Mouse (Mus musculus): ENCODE measurements around the gene Npsr1. TPM values are rescaled to one million over a fixed set of nuclear protein-coding genes. Genes with fewer than 3 reads are reported as not detected.

Npsr1 gene
- not detected for total RNA-seq (2021)
- long read RNA-seq, experiment 1: 0 reads
- long read RNA-seq, experiment 2, partial matches to known transcripts: 0 of 3 reads
- long read RNA-seq, experiment 2, other reads (novel, unspliced or antisense): 3 of 3 reads

- no peak for DNase-seq
- intact Hi-C loops (cut with DNase I): no loop called here
Observed at GRCm38 (mm10) chr9:24097696-24098095, at the start of gene Npsr1. Npsr1 (plus strand) TSS chr9:24097996.

GRCm38 (mm10) chr9:24051538-24051937 lies 46.3 kb upstream of the Npsr1 start:
- no peak for DNase-seq
- intact Hi-C loops (cut with DNase I): no loop called here

GRCm38 (mm10) chr9:24063251-24063650 lies 34.5 kb upstream of the Npsr1 start:
- DNase-seq: no peak

GRCm38 (mm10) chr9:24071664-24072063 lies 26.1 kb upstream of the Npsr1 start:
- intact Hi-C loops (cut with DNase I): no loop called here
- no peak for DNase-seq

More at GRCm38 (mm10) chr9:24063251-24063650, 34.5 kb upstream of the Npsr1 start:
- intact Hi-C loops (cut with DNase I): no loop called here

DNA sequence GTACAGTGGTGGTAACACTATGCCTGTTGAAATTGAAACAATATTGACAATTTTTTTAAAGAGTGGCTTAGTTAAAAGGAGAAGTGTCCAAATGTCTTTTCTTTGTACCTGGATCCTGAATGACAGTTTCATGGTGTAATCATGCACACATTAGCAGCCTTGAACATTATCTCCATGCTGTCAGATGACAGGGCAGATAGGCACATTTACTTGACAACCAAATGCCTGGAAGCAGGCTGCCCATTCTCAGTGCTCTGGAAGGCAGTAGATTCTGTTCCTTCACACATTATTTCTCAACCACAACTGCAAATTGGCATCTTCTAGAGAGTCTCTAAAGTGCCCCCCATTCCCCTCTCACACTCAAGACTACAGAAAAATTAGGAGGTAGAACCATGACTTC lies 20.2 kb upstream of the Npsr1 start:
- DNase-seq: no peak
- intact Hi-C loops (cut with DNase I): no loop called here

GRCm38 (mm10) chr9:24091875-24092274 lies 5.9 kb upstream of the Npsr1 start:
- intact Hi-C loops (cut with DNase I): no loop called here

GRCm38 (mm10) chr9:24098526-24098925 lies 730 bp downstream of the Npsr1 start:
- intact Hi-C loops (cut with DNase I): no loop called here
- DNase-seq: no peak

More at GRCm38 (mm10) chr9:24091875-24092274, 5.9 kb upstream of the Npsr1 start:
- no peak for DNase-seq

GRCm38 (mm10) chr9:24099631-24100030 lies 1.8 kb downstream of the Npsr1 start:
- no peak for DNase-seq
- intact Hi-C loops (cut with DNase I): no loop called here

- intact Hi-C loops (cut with DNase I): loop anchor here (1.0 kb wide), 1 partner anchor 398 kb away; no protein-coding TSS in a partner anchor
- DNase-seq: no peak
Observed at GRCm38 (mm10) chr9:24119423-24119822, 21.6 kb downstream of the Npsr1 start.

GRCm38 (mm10) chr9:24133142-24133541 lies 35.3 kb downstream of the Npsr1 start:
- intact Hi-C loops (cut with DNase I): no loop called here

GRCm38 (mm10) chr9:24136354-24136753 lies 38.6 kb downstream of the Npsr1 start:
- DNase-seq: no peak
- intact Hi-C loops (cut with DNase I): no loop called here

More at GRCm38 (mm10) chr9:24133142-24133541, 35.3 kb downstream of the Npsr1 start:
- DNase-seq: no peak

- intact Hi-C loops (cut with DNase I): no loop called here
Observed at GRCm38 (mm10) chr9:24144341-24144740, 46.5 kb downstream of the Npsr1 start.

GRCm38 (mm10) chr9:24157208-24157607 lies 59.4 kb downstream of the Npsr1 start:
- intact Hi-C loops (cut with DNase I): no loop called here
- no peak for DNase-seq

More at GRCm38 (mm10) chr9:24144341-24144740, 46.5 kb downstream of the Npsr1 start:
- DNase-seq: no peak

GRCm38 (mm10) chr9:24160409-24160808 lies 62.6 kb downstream of the Npsr1 start:
- DNase-seq: no peak
- intact Hi-C loops (cut with DNase I): no loop called here

DNA sequence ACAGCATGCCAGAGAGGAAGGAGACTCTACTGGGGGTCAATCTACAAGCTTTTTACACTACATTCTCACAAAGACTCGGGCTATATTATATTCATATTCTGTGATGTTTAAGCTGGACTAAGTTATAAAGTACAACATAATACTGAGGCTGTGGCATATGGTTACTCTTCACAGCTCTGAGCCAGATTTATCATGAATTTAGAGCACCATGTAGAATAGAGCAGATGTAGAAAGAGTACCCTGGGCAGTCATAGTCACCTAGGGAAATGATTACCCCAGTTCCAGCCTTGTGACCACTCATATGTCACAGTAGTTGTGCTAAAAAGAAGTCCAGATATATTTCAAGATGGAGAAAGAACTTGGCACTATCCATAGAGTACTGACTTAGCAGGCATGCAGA lies 70.7 kb downstream of the Npsr1 start:
- DNase-seq: no peak
- intact Hi-C loops (cut with DNase I): no loop called here

DNA sequence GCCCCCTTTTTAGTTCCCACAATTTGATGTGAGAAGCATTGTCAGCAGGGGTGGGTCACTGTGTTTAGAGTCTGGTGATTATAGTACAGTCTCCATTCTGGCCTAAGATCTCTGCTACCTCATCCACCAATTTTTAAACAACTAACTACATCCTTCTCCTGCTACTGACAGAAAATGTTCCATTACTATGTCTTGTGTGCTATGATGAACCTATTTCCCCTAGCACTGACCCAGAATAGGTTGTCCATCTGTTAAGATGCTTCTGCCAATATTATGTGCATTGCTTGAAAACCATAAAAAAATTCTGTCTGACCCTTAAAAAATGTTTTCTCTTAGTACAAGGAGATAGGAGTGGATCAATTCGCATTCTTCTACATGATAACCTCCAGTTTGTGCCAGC lies 72.9 kb downstream of the Npsr1 start:
- DNase-seq: no peak
- intact Hi-C loops (cut with DNase I): no loop called here

- intact Hi-C loops (cut with DNase I): no loop called here
- no peak for DNase-seq
Observed at GRCm38 (mm10) chr9:24178744-24179143, 80.9 kb downstream of the Npsr1 start.

DNA sequence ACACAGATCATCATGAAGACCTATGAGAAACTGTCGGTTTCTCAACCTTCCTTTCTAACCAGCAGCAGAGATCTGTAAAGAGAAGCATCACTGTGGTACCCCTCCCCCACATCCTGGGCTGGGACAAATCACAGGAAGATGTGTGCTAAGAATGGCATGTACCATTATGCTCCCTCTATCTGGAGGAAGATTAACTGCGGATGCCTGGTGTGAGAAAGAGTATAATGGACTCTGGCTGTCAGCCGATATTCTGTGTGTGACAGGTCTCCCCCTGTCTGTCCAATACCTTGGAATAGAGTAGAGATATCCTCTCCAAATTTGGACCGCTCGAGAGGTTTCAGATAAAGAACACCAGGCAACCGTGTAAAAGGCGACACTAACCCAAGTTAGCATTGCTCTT lies 83.1 kb downstream of the Npsr1 start:
- no peak for DNase-seq
- intact Hi-C loops (cut with DNase I): no loop called here

- intact Hi-C loops (cut with DNase I): no loop called here
- DNase-seq: no peak
Observed at GRCm38 (mm10) chr9:24186289-24186688, 88.5 kb downstream of the Npsr1 start.

- DNase-seq: no peak
- intact Hi-C loops (cut with DNase I): no loop called here
Observed at GRCm38 (mm10) chr9:24189511-24190260, 91.9 kb downstream of the Npsr1 start.

- intact Hi-C loops (cut with DNase I): no loop called here
- DNase-seq: no peak
Observed at GRCm38 (mm10) chr9:24190261-24190588, 92.4 kb downstream of the Npsr1 start.

DNA sequence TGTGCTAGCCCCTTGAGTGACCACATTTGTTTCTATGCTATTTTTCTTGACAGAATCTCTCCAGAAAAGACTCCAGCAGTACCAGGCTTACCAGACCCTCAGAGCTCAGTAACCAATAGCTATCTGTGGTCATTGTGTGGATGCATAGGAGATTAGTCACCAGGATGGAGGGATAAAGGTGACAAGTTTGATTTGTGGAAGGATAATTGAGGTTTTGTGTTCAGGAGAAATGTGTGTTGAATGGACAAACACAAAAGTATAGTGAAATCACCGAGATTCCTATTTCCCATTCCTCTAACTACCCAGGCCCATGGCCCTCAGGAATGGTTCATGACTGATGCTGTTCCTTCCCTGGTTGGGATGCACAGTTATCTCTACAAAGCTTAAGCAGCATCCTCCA lies 100.5 kb downstream of the Npsr1 start:
- no peak for DNase-seq
- intact Hi-C loops (cut with DNase I): no loop called here
